ENCODE assay signal across 15 mouse cellular contexts in the genomic region with DNA sequence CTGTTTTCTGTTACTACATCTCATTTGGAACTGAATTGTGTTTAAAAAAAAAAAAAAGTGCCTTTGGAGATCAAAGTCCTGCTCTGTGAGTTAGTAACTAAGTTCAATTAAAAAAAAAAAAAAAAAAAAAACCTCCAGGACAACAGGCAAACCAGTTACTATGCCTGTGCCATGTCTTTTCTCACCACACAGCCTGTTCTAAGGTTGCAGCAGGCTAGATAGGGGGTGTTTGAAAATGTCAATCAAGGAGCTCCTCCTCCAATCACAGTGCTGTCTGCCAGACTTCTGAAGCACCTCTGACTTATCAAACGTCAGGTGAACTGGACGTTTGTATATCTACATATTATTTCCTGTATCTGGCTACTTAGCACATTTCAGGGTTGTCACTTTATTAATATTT.
"Had no signal": no experiment of that assay in that cellular context is flagged by ENCODE, and none has a peak within 500 bp of the region (broad histone marks: within the 10 kb centered on the region; RNA-seq: fewer than 3 reads in every experiment).

No protein-coding gene starts in this region.

- H3K27me3 ChIP-seq: intestine, embryonic 15.5 days; lung, embryonic 15.5 days; megakaryocyte, embryonic 14.5 days had no signal

- H3K4me3 ChIP-seq: intestine, embryonic 15.5 days; left cerebral cortex, adult 2 months; lung, embryonic 15.5 days; megakaryocyte, embryonic 14.5 days; midbrain, embryonic 10.5 days had no signal

- H3K36me3 ChIP-seq: intestine, embryonic 15.5 days; lung, embryonic 15.5 days; midbrain, embryonic 10.5 days had no signal

- DNase-seq: layer of hippocampus, postnatal 36 days; lung, adult 18-20 months; lung, postnatal 10 days; lung, postnatal 36 days; midbrain, embryonic 14.5 days; thymus, adult 18-20 months; thymus, postnatal 14 days; thymus, postnatal 4 days had no signal

- H3K4me2 ChIP-seq: intestine, embryonic 15.5 days; liver, embryonic 11.5 days; lung, embryonic 15.5 days had no signal

- H3K9ac ChIP-seq: intestine, embryonic 15.5 days; liver, embryonic 14.5 days; lung, embryonic 15.5 days had no signal

- H3K27ac ChIP-seq: intestine, embryonic 15.5 days; left cerebral cortex, adult 2 months; liver, embryonic 14.5 days; lung, embryonic 15.5 days; midbrain, embryonic 10.5 days had no signal

- H3K9me3 ChIP-seq: intestine, embryonic 15.5 days; lung, embryonic 15.5 days; midbrain, embryonic 10.5 days had no signal

- H3K4me1 ChIP-seq: intestine, embryonic 15.5 days; lung, embryonic 15.5 days; megakaryocyte, embryonic 14.5 days; midbrain, embryonic 10.5 days had no signal
